In the genomic region with DNA sequence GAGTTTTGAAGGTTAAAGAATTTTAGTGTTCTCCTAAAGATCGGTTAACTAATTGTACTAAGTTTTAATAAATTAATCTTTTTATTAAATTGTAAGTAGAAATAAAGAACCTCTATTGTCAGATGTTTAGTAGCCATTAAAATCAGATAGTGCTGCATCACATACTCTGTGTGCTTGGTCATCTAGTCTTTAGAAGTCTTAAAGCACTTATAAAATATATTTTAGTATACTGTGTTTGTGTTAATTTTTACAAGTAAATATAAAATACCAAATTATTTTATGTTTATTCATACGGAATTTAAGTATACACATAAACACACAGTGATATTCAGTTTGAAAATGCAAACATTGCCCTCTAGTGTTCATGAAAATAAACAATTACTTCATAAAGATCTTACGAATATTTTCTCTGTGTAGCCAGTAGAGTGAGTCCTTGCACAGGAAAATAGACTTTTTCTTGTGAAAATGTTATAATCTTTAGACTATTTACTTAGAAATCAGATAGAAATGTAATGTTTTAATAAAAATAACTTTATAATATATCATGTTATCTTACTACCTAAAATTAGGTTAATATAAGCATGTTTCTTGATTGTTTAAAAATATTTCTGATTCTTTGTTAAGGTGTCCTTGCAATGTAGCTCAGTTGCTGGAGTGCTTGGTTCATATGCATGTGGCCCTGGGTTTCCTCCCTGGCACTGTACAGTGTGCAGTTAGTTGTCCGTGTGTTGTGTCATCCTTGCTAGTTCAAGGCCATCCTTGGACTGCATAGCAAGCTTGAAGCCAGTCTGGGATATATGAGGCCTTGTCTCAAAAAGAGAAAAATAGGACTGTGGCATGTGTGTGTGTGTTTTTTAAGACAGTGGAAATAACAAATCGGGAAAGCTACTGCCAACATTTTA, we compare ENCODE assay signal across 8 mouse cellular contexts. TPM values are rescaled to one million over a fixed set of nuclear protein-coding genes. Genes with fewer than 3 reads are reported as not detected.
DNase-seq lines count a peak whose midpoint lies in the region; ATAC-seq and TF ChIP-seq lines count a peak whose summit lies in the region.

No protein-coding gene starts in this region.

- H3K27me3 ChIP-seq in hindbrain, embryonic 13.5 days, result no peaks in the 10 kb centered on the region
- no peaks in the 10 kb centered on the region for H3K27me3 ChIP-seq in hindbrain, embryonic 12.5 days
- no peaks in the 10 kb centered on the region for H3K27me3 ChIP-seq in E14TG2a.4 (ENCODE audit: insufficient read depth, low read length)
- no peaks in the 10 kb centered on the region for H3K27me3 ChIP-seq in midbrain, embryonic 14.5 days (ENCODE audit: control insufficient read depth, insufficient read depth, low read length)
- H3K27me3 ChIP-seq in heart, embryonic 10.5 days (ENCODE audit: insufficient read depth, poor library complexity, severe bottlenecking), result no peaks in the 10 kb centered on the region

- WGBS in hindbrain, embryonic 13.5 days, result 76% methylated on average over 5 of the region's 5 CpGs
- WGBS in hindbrain, embryonic 12.5 days, result 82% methylated on average over 5 of the region's 5 CpGs
- 74% methylated on average over 5 of the region's 5 CpGs for WGBS in midbrain, embryonic 14.5 days
- WGBS in heart, embryonic 10.5 days, result 77% methylated on average over 5 of the region's 5 CpGs

- intact Hi-C loops in heart, postnatal 36 days (cut with DNase I), result loop anchor here (5.0 to 10.0 kb wide), 2 partner anchors 447 to 880 kb away; partner anchors contain the start of gene Rprm

- H3K4me2 ChIP-seq in hindbrain, embryonic 13.5 days, result no peak overlapping the region
- no peak overlapping the region for H3K4me2 ChIP-seq in hindbrain, embryonic 12.5 days (replicated peaks)
- no peak overlapping the region for H3K4me2 ChIP-seq in midbrain, embryonic 14.5 days (ENCODE audit: low read length)

- no peak overlapping the region for H3K27ac ChIP-seq in hindbrain, embryonic 13.5 days
- no peak overlapping the region for H3K27ac ChIP-seq in hindbrain, embryonic 12.5 days
- no peak overlapping the region for H3K27ac ChIP-seq in midbrain, embryonic 14.5 days (replicated peaks; ENCODE audit: low read depth, low read length)
- H3K27ac ChIP-seq in heart, embryonic 10.5 days, result no peak overlapping the region

- no peaks in the 10 kb centered on the region for H3K4me1 ChIP-seq in hindbrain, embryonic 13.5 days (replicated peaks)
- H3K4me1 ChIP-seq in hindbrain, embryonic 12.5 days, result no peaks in the 10 kb centered on the region
- H3K4me1 ChIP-seq in E14TG2a.4 (replicated peaks; ENCODE audit: low read depth, low read length), result no peaks in the 10 kb centered on the region
- H3K4me1 ChIP-seq in midbrain, embryonic 14.5 days (ENCODE audit: control insufficient read depth, insufficient read depth, low read length), result no peaks in the 10 kb centered on the region
- no peaks in the 10 kb centered on the region for H3K4me1 ChIP-seq in heart, embryonic 10.5 days

- ATAC-seq in hindbrain, embryonic 13.5 days (ENCODE audit: low FRiP score), result peak; percentile 71; the same call in 1 of the 2 replicates
- no peak for ATAC-seq in hindbrain, embryonic 12.5 days (ENCODE audit: low FRiP score)
- 0 out of 2 replicates have a peak, but pooled peaks have one; percentile 61 for ATAC-seq in common myeloid progenitor, adult 5-6 weeks (replicated peaks; ENCODE audit: low read depth, poor library complexity, severe bottlenecking)
- no peak; the same call in 1 of the 2 replicates for ATAC-seq in midbrain, embryonic 14.5 days (ENCODE audit: low FRiP score, low TSS enrichment)

- DNase-seq in midbrain, embryonic 14.5 days, result peak; percentile 81
- DNase-seq in heart, postnatal 36 days, result no peak
- no peak for DNase-seq in cerebellum, adult 9-11 months
- DNase-seq in heart, embryonic 10.5 days (ENCODE audit: low spot score), result no peak

- H3K36me3 ChIP-seq in hindbrain, embryonic 13.5 days, result peaks cover 13% of the 10 kb centered on the region; the same call in 1 of the 2 replicates
- 0 out of 2 replicates have a peak, but pooled peaks cover 7% of the 10 kb centered on the region for H3K36me3 ChIP-seq in hindbrain, embryonic 12.5 days
- peaks cover 60% of the 10 kb centered on the region for H3K36me3 ChIP-seq in E14TG2a.4 (ENCODE audit: insufficient read depth, low read length)
- peaks cover 12% of the 10 kb centered on the region for H3K36me3 ChIP-seq in midbrain, embryonic 14.5 days (ENCODE audit: control insufficient read depth, insufficient read depth, low read length)
- H3K36me3 ChIP-seq in heart, embryonic 10.5 days, result peaks cover 41% of the 10 kb centered on the region

- H3K4me3 ChIP-seq in hindbrain, embryonic 13.5 days, result no peak overlapping the region
- no peak overlapping the region for H3K4me3 ChIP-seq in hindbrain, embryonic 12.5 days
- H3K4me3 ChIP-seq in E14TG2a.4 (replicated peaks; ENCODE audit: low read length), result no peak overlapping the region
- no peak overlapping the region for H3K4me3 ChIP-seq in midbrain, embryonic 14.5 days (replicated peaks; ENCODE audit: low read depth, low read length)
- no peak overlapping the region for H3K4me3 ChIP-seq in heart, embryonic 10.5 days

- peak; percentile 14; the same call in 1 of the 2 replicates for TF ChIP-seq CTCF in E14TG2a.4 (conservative IDR thresholded peaks at IDR 0.05; ENCODE audit: low read length)

- no peaks in the 10 kb centered on the region for H3K9me3 ChIP-seq in hindbrain, embryonic 13.5 days
- H3K9me3 ChIP-seq in hindbrain, embryonic 12.5 days (replicated peaks), result no peaks in the 10 kb centered on the region
- peaks cover 5% of the 10 kb centered on the region for H3K9me3 ChIP-seq in E14TG2a.4 (ENCODE audit: low read length)
- no peaks in the 10 kb centered on the region for H3K9me3 ChIP-seq in midbrain, embryonic 14.5 days (ENCODE audit: control insufficient read depth, low read length)
- no peaks in the 10 kb centered on the region for H3K9me3 ChIP-seq in heart, embryonic 10.5 days

- no peak overlapping the region for H3K9ac ChIP-seq in hindbrain, embryonic 13.5 days
- no peak overlapping the region for H3K9ac ChIP-seq in hindbrain, embryonic 12.5 days
- H3K9ac ChIP-seq in midbrain, embryonic 14.5 days (replicated peaks; ENCODE audit: low read length), result no peak overlapping the region

RNA-seq across cellular contexts. Expression of gene Arl6ip6, which starts 13.1 kb away (rescaled TPM):
- polyA plus RNA-seq in hindbrain, embryonic 13.5 days (2015; fragmentation: Nextera tagmentation; extraction: Ambion mirVana), result 37.7 and 41.8 TPM in 2 replicates
- 49.6 and 49.9 TPM in 2 replicates for polyA plus RNA-seq in hindbrain, embryonic 12.5 days (2016; fragmentation: Nextera tagmentation; extraction: Ambion mirVana)
- 43.7 and 56.6 TPM in 2 replicates for total RNA-seq in common myeloid progenitor, adult 5-6 weeks (2017)
- 34.2 and 39.9 TPM in 2 replicates for polyA plus RNA-seq in midbrain, embryonic 14.5 days (2014; fragmentation: Nextera tagmentation; extraction: Ambion mirVana)
- total RNA-seq in heart, postnatal 36 days (2021), result 10 to 100 TPM; 12.5 to 13.2 TPM
- polyA plus RNA-seq in heart, embryonic 10.5 days (2016; fragmentation: Nextera tagmentation; extraction: Ambion mirVana), result 41.7 and 44.0 TPM in 2 replicates

RNA-seq across cellular contexts. Expression of gene Prpf40a, which starts 13.5 kb away (rescaled TPM):
- 133 TPM in 2 replicates for polyA plus RNA-seq in hindbrain, embryonic 13.5 days (2015; fragmentation: Nextera tagmentation; extraction: Ambion mirVana)
- 148 and 149 TPM in 2 replicates for polyA plus RNA-seq in hindbrain, embryonic 12.5 days (2016; fragmentation: Nextera tagmentation; extraction: Ambion mirVana)
- total RNA-seq in common myeloid progenitor, adult 5-6 weeks (2017), result 251 and 305 TPM in 2 replicates
- 126 and 139 TPM in 2 replicates for polyA plus RNA-seq in midbrain, embryonic 14.5 days (2014; fragmentation: Nextera tagmentation; extraction: Ambion mirVana)
- total RNA-seq in heart, postnatal 36 days (2021), result 10 to 100 TPM; 27.8 to 31.5 TPM
- polyA plus RNA-seq in heart, embryonic 10.5 days (2016; fragmentation: Nextera tagmentation; extraction: Ambion mirVana), result 115 and 141 TPM in 2 replicates

Comparison
In these comparisons a context has a peak if more than half of its experiments do, and no peak if none do; other contexts are left out.
1. ATAC-seq: peak in hindbrain, embryonic 13.5 days (single experiment) and common myeloid progenitor, adult 5-6 weeks (single experiment); none in hindbrain, embryonic 12.5 days (single experiment) and midbrain, embryonic 14.5 days (single experiment).